Mouse (Mus musculus): ENCODE results near the gene Apol7a. TPM values are rescaled to one million over a fixed set of nuclear protein-coding genes. Genes with fewer than 3 reads are reported as not detected.

Gene Apol7a
- polyA plus RNA-seq, 1 experiment from 2014 or later = not detected

Other genes starting within 250 kb of the Apol7a start
- gene Rbfox2, start 92.1 kb downstream of the Apol7a start, polyA plus RNA-seq (2014; fragmentation: Nextera tagmentation; extraction: Ambion mirVana) = 24.3 and 26.6 TPM in 2 replicates
- not detected in 2 replicates for gene Apol9a, start 12.0 kb upstream of the Apol7a start, polyA plus RNA-seq (2014; fragmentation: Nextera tagmentation; extraction: Ambion mirVana)
- gene Apol7b, start 48.4 kb upstream of the Apol7a start, polyA plus RNA-seq (2014; fragmentation: Nextera tagmentation; extraction: Ambion mirVana) = not detected in 2 replicates
- gene Apol10a, start 77.9 kb upstream of the Apol7a start, polyA plus RNA-seq (2014; fragmentation: Nextera tagmentation; extraction: Ambion mirVana) = not detected in 2 replicates
- gene Apol11a, start 109.2 kb upstream of the Apol7a start, polyA plus RNA-seq (2014; fragmentation: Nextera tagmentation; extraction: Ambion mirVana) = 0.10 TPM in 1 of 2 replicates, not detected in the other
- gene Apol7c, start 134.2 kb upstream of the Apol7a start, polyA plus RNA-seq (2014; fragmentation: Nextera tagmentation; extraction: Ambion mirVana) = 0.08 TPM in 1 of 2 replicates, not detected in the other
- gene 1700025B11Rik, start 162.8 kb upstream of the Apol7a start, polyA plus RNA-seq (2014; fragmentation: Nextera tagmentation; extraction: Ambion mirVana) = not detected in 2 replicates
- not detected in 2 replicates for gene Apol10b, start 197.0 kb upstream of the Apol7a start, polyA plus RNA-seq (2014; fragmentation: Nextera tagmentation; extraction: Ambion mirVana)
- gene Gm36245, start 200.1 kb upstream of the Apol7a start, polyA plus RNA-seq (2014; fragmentation: Nextera tagmentation; extraction: Ambion mirVana) = not detected in 2 replicates
- 0.41 and 0.42 TPM in 2 replicates for gene Apol11b, start 244.2 kb upstream of the Apol7a start, polyA plus RNA-seq (2014; fragmentation: Nextera tagmentation; extraction: Ambion mirVana)

Measured in liver, embryonic 11.5 days (tissue).